13 mouse cellular contexts compared by ENCODE assay signal in genomic region chr1:155490131-155490530, GRCm38 (mm10).
DNase-seq lines count a peak whose midpoint lies in the region; ATAC-seq and TF ChIP-seq lines count a peak whose summit lies in the region.
"Had no signal": no experiment of that assay in that cellular context is flagged by ENCODE, and none has a peak within 500 bp of the region (broad histone marks: within the 10 kb centered on the region; RNA-seq: fewer than 3 reads in every experiment).

No protein-coding gene starts in this region.

- TF ChIP-seq CTCF in intestine, postnatal 0 days (IDR thresholded peaks at IDR 0.05; ENCODE audit: low read depth), result no peak

- DNase-seq in adrenal gland, adult (ENCODE audit: inconsistent age in 2 of 2, low spot score in 1 of 2), result peak; percentile 29 to 65
- no peak for DNase-seq in adrenal gland, adult 18-20 months (ENCODE audit: low spot score in 2 of 2)
- peak; percentile 41 for DNase-seq in intestine, embryonic 14.5 days (ENCODE audit: low spot score)
- DNase-seq in testis, postnatal 14 days (ENCODE audit: low spot score), result peak; percentile 9
- DNase-seq in testis, postnatal 10 days (ENCODE audit: low spot score), result no peak
- no peak for DNase-seq in liver
- DNase-seq in left cerebral cortex, adult 8-10 months (ENCODE audit: low spot score in 2 of 2), result no peak
- DNase-seq: cerebellum, adult 9-10 months; kidney, postnatal 10 days; layer of hippocampus, postnatal 36 days had no signal

- no peaks in the 10 kb centered on the region for H3K9me3 ChIP-seq in intestine, embryonic 14.5 days (ENCODE audit: control insufficient read depth, low read length)
- no peaks in the 10 kb centered on the region for H3K9me3 ChIP-seq in intestine, postnatal 0 days (ENCODE audit: control insufficient read depth)

- no peaks in the 10 kb centered on the region; the same call in 1 of the 2 replicates for H3K4me1 ChIP-seq in intestine, embryonic 14.5 days (replicated peaks; ENCODE audit: control insufficient read depth, insufficient read depth, low read length)
- no peaks in the 10 kb centered on the region for H3K4me1 ChIP-seq in intestine, postnatal 0 days (replicated peaks; ENCODE audit: control insufficient read depth, insufficient read depth, low read length)

- 69% methylated on average over 7 of the region's 7 CpGs for WGBS in intestine, embryonic 14.5 days
- WGBS in intestine, postnatal 0 days, result 63% methylated on average over 7 of the region's 7 CpGs

- H3K36me3 ChIP-seq in intestine, embryonic 14.5 days (ENCODE audit: control insufficient read depth, insufficient read depth, low read length), result no peaks in the 10 kb centered on the region
- no peaks in the 10 kb centered on the region for H3K36me3 ChIP-seq in intestine, postnatal 0 days (ENCODE audit: control insufficient read depth, insufficient read depth)

- H3K4me3 ChIP-seq in intestine, embryonic 14.5 days (ENCODE audit: low read depth, low read length), result no peak overlapping the region
- H3K4me3 ChIP-seq in intestine, postnatal 0 days (ENCODE audit: low read depth, low read length), result no peak overlapping the region

- no peaks in the 10 kb centered on the region for H3K27me3 ChIP-seq in intestine, embryonic 14.5 days (replicated peaks; ENCODE audit: control insufficient read depth, insufficient read depth, low read length)
- H3K27me3 ChIP-seq in intestine, postnatal 0 days (replicated peaks; ENCODE audit: control insufficient read depth, insufficient read depth, low read length), result no peaks in the 10 kb centered on the region

- ATAC-seq in intestine, embryonic 14.5 days (replicated peaks; ENCODE audit: low FRiP score, low TSS enrichment, low read depth), result no peak
- ATAC-seq in intestine, postnatal 0 days, result no peak
- ATAC-seq: hindbrain, embryonic 16.5 days had no signal

- no peak overlapping the region for H3K9ac ChIP-seq in intestine, embryonic 14.5 days (ENCODE audit: low read length)
- no peak overlapping the region for H3K9ac ChIP-seq in intestine, postnatal 0 days (ENCODE audit: low read depth, low read length)

- H3K4me2 ChIP-seq in intestine, embryonic 14.5 days (ENCODE audit: low read length), result no peak overlapping the region
- H3K4me2 ChIP-seq in intestine, postnatal 0 days (replicated peaks; ENCODE audit: low read depth), result no peak overlapping the region
- H3K4me2 ChIP-seq: heart, embryonic 11.5 days had no signal

- H3K27ac ChIP-seq in intestine, embryonic 14.5 days (ENCODE audit: low read depth), result no peak overlapping the region
- H3K27ac ChIP-seq in intestine, postnatal 0 days (ENCODE audit: low read depth, low read length), result no peak overlapping the region

Comparison
In these comparisons a context has a peak if more than half of its experiments do, and no peak if none do; other contexts are left out.
1. DNase-seq: peak in adrenal gland, adult (2 of 2), intestine, embryonic 14.5 days (single experiment) and testis, postnatal 14 days (single experiment); none in adrenal gland, adult 18-20 months (0 of 2), testis, postnatal 10 days (single experiment), liver (single experiment) and left cerebral cortex, adult 8-10 months (0 of 2).